Mouse (Mus musculus): ENCODE data around the gene Samd15.
A peak's percentile ranks its signal among the peaks of the same experiment; 100 is the strongest.

Samd15 gene

DNA sequence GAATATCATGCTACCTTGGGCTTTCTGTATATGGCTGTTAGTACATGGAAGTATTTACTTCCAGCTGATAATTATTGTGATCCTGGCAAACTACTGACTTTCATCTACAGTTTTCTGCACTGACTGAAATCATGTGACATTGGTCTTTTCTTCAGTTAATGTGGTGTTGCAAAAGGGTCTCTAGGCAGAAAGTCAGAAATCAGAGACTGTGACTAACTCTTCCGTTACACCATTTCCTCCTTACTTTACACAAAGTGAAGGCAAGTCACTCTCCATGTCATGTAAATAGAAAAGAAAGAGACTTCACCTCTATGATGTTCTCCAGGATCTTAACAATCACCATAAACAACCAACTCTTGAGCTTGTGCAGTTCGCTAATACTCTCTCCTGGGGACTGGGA lies 30.1 kb downstream of the Samd15 start:
- DNase-seq (ENCODE audit: low read depth, low spot score): no peak

DNA sequence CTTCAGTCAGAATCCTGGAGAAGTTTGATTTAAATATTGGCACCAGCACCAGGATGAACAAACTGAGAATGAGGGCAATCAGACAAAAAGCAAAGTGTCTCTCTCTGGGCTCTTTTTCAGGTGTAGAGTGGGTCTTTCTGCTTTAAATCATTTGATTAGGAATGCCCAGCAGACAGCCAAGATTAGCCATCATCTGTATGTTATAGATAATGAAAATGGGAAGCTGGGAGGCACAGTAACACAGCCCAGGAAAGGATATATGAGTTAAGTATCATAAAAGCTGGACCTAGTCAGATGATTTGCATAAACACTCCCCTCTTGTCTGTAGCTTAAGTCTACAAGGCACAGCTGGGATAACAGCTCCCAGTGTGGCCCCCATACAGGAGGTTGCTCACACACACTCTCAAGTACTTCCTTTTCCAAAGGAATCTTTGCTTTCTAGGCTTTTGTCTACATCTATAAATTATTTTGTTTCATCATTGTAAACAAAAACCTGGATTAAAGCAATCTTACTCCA lies 30.9 kb downstream of the Samd15 start:
- DNase-seq (ENCODE audit: low read depth, low spot score): no peak

DNA sequence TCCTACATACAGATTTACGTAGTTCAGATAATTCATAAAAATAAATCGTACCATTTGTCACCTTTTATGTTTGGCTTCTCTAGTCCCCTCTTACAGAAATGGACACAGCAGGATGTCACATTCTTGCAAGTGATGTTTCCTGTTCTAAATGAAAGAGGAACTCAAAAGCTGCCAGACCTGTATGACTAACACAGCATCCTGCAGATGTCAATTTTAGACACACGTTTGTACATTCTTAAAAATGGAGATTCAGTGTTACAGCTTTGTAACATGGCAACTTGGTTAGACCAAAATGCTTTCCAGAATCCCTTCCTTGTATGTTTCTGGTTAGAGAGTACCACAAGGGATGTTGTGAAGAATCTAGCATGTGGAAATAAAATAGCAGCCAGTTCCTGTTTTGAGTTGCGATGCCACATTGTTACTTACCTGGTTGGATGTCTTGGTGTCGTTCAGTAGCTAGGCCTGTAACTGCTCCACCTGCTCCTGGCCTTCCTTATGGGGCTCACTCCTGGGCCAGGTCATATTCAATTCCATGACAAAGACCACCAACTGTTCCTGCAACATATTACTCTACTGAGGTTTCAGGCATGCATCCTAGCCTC lies 37.5 kb downstream of the Samd15 start:
- no peak for DNase-seq (ENCODE audit: low read depth, low spot score)

DNA sequence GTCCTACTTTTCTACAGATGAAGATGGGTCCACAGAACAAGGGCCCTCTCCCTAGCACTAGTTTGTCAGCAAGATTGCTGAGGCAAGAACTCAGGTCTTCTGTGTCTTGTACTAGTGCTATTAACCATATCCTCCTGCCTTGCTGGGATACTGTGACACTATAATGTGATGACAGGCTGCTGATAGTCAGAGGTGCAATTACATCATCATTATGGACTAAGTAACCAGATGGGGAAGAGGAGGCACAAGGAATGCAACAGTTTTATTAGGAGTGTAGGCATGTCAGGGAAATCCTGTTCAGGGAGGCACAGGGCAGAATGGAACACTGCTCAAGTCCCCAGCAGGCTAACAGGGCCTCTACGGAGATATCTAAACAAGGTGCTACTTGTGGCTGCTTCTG lies 39.1 kb downstream of the Samd15 start, which contains the start of gene Noxred1:
Gene Noxred1, minus strand, starts transcription at position 101 of the 400 bp plus-strand sequence.
- no peak for DNase-seq (ENCODE audit: low read depth, low spot score)

DNA sequence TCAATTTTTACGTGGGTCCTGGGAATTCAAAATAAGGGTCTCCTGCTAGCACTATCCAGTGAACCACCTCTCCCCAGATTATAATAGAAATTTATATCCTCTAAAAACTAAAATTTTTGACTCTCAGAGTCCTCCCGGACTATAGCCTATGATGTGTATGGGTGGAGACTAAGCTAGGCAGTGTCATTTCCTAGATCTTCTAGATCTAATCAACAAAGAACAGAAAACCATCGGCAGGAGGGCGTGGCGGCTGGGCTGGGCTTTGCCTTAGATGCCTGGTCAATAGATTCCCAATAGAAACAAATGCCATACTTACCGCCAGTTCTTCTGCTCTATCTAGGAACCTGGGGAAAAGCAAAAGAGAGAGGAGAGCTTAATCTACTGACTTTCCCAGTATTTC lies 50.6 kb downstream of the Samd15 start:
- DNase-seq (ENCODE audit: low read depth, low spot score): no peak

DNA sequence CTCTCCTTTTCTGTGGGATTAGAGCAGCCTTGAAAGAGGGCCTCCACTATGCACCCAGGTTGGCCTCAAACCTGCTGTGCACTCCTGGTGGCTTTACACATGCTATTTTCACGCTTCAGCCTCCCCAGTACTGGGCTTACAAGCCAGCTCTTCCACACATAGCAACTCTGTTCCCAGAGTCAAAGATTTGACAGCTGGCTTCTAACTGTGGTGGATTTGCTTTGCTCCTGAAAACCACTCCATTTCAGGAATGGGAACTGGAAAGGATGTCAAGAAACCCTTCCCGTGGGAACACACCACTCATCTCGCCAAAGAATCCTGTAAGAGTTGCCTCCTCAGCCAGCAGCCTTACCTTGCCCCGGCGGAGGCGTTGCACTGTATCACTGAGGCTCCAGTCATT lies 54.4 kb downstream of the Samd15 start:
- DNase-seq (ENCODE audit: low read depth, low spot score): no peak

DNA sequence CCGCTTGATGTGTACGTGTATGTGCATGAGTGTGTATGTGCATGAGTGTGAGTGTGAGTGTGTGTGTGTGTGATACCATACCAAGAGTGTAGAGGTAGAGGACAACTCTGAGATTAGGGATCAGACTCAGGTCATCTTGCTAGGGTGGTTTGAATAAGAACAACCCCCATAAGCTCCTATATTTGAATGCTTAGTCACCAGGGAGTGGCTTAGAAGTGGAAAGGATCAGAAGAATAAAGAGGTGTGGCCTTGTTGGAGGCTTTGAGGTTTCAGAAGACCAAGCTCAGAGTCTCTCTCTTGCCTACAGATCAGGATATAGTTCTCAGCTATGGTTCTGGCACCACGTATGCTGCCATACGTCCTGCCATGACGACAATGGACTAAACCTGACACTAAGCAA lies 57.1 kb downstream of the Samd15 start:
- DNase-seq (ENCODE audit: low read depth, low spot score): peak; percentile 28

DNA sequence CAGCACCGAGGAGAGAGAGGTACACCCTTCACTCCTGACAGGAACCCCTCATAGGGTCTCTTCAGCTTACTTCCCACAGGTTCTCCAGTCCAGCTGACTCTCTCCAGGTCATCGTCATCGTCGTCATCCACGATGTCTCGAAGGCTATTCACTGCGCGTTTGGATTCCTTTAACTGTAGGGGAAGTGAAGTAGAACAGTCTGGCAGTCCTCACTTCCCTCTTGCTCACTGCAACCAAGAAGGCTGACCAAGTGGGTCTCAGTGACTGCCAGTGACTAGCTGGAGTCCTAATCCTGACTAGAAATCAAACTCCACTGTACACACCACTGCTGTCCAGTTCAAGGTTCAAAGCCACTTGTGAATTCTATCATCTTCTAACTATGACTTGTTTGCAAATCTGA lies 61.0 kb downstream of the Samd15 start:
- no peak for DNase-seq (ENCODE audit: low read depth, low spot score)
